Mouse (Mus musculus): ENCODE data around the gene Arhgef3.
A peak's percentile ranks its signal among the peaks of the same experiment; 100 is the strongest.

Gene Arhgef3

GRCm38 (mm10) chr14:27422301-27422700 is 307.6 kb downstream of the Arhgef3 start:
- DNase-seq (ENCODE audit: low read depth): no peak

- DNase-seq (ENCODE audit: low read depth): peak; percentile 96
These were observed 313.9 kb downstream of the Arhgef3 start, which contains the start of gene Fam208a for GRCm38 (mm10) chr14:27428573-27428972. Gene Fam208a (plus strand): TSS chr14:27428834.

GRCm38 (mm10) chr14:27428973-27429711 is 314.4 kb downstream of the Arhgef3 start:
- peak; percentile 89 for DNase-seq (ENCODE audit: low read depth)

- no peak for DNase-seq (ENCODE audit: low read depth)
These were observed 315.6 kb downstream of the Arhgef3 start for GRCm38 (mm10) chr14:27430280-27430679.

- no peak for DNase-seq (ENCODE audit: low read depth)
These were observed 317.4 kb downstream of the Arhgef3 start for GRCm38 (mm10) chr14:27432064-27432463.

GRCm38 (mm10) chr14:27436116-27436515 is 321.4 kb downstream of the Arhgef3 start:
- DNase-seq (ENCODE audit: low read depth): no peak

- no peak for DNase-seq (ENCODE audit: low read depth)
These were observed 322.1 kb downstream of the Arhgef3 start for GRCm38 (mm10) chr14:27436826-27437225.

- peak; percentile 57 for DNase-seq (ENCODE audit: low read depth)
These were observed 326.2 kb downstream of the Arhgef3 start for GRCm38 (mm10) chr14:27440921-27441320.

- DNase-seq (ENCODE audit: low read depth): no peak
These were observed 330.2 kb downstream of the Arhgef3 start for GRCm38 (mm10) chr14:27444851-27445281.

- DNase-seq (ENCODE audit: low read depth): no peak
These were observed 332.3 kb downstream of the Arhgef3 start for GRCm38 (mm10) chr14:27446963-27447362.
